Mouse (Mus musculus) spleen, adult 12 weeks (tissue): ENCODE measurements around the gene Tex2.
"Not testable (repeated sequence)": the region's sequence is repeated elsewhere in the genome, so short reads cannot be mapped to it uniquely, and the experiment has no call there.

Experiments used
- DNase-seq: peaks from one replicate; pipeline ENCODE4 v3.0.0; 2022; ENCODE audit warnings: low spot score

Gene Tex2

GRCm38 (mm10) chr11:106618768-106619167 lies 5.5 kb upstream of the Tex2 start:
- not testable (repeated sequence) for DNase-seq

DNA sequence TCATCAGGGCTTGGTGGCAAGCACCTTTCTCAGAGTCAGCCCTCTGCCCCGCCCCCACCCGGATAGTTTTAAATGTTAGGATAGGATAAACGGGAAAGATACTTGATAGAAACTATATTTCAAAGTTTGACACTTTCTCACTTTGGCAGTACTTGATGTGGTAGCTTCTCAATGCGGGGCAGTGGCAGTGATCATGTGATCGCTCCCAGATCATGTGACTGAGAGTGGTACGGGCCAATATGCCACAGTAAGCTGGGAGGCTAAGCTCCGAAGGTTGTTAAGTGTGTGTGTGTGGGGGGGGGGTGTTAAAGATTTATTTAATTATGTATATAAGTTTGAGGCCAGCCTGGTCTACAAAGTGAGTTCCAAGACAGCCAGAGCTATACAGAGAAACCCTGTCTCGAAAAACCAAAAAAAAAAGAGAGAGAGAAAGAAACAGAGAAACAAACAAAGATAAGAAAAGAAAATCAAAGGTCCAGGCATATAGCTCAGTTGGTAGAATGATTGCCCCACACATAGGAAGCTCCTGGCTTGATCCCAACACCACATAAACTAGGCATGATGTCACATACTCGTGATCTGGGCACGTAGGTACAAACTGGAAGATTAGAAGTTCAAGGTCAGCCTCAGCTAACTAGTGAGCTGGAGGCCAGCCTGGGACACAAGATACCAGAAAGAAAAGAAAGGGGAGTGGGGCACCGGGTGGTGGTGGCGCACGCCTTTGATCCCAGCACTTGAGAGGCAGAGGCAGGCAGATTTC lies 4.8 kb upstream of the Tex2 start:
- DNase-seq = no peak

GRCm38 (mm10) chr11:106615561-106615960 lies 2.3 kb upstream of the Tex2 start:
- DNase-seq = no peak

DNA sequence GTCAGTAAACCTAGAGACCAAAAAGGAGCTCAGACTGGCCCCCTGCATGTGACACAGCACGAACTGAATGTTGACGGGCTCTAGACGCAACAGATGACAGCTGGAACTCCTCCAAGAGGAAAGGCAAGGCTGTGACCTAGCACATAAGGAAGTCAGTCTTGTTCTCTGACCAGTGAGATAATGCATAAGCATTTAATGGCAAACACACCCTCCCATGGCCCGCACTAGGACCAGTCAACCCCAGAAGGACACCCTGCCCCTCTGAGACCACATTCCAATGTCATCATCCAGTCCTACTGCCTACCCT lies 1.1 kb upstream of the Tex2 start:
- no peak for DNase-seq

GRCm38 (mm10) chr11:106613638-106614338 lies 565 bp upstream of the Tex2 start:
- DNase-seq = no peak

DNA sequence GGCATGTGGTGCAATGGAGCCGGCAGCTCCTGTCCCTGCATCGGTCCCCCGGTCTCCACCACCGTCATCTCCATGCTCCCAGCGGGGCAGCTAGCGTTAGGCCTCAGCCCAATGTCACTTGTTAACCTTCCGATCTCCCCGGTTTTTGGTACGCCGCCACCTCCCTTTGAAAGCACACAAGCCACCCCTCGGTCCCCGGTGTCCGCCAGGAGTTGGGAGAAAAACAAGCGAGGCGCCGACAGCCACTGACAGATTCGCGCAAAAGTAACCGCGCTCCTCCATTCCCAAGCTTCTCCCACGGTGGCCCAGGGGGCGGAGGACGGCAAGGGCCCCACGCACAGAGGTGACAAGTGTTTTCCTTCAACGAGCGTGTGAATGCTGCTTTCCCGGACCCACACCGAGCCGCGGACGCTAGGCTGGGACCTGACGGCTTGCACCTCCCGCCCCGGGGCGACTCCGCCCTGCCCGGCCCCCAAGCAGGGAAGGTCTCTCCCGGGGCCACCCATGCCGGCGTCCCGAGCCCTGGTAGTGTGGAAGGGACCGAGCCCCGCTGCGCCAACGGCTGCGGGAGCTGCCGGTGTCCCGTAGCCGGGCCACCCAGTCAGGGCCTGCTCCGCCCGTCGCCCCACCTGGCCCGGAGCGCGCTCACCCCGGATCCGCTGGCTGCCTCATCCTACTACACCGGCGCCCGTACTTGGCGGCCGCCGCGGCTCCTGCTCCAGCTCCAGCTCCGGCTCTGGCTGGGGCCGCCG lies 838 bp downstream of the Tex2 start:
- DNase-seq = no peak

- DNase-seq = no peak
Measured at GRCm38 (mm10) chr11:106609731-106610130, 3.5 kb downstream of the Tex2 start.

GRCm38 (mm10) chr11:106607316-106607715 lies 5.9 kb downstream of the Tex2 start:
- no peak for DNase-seq

DNA sequence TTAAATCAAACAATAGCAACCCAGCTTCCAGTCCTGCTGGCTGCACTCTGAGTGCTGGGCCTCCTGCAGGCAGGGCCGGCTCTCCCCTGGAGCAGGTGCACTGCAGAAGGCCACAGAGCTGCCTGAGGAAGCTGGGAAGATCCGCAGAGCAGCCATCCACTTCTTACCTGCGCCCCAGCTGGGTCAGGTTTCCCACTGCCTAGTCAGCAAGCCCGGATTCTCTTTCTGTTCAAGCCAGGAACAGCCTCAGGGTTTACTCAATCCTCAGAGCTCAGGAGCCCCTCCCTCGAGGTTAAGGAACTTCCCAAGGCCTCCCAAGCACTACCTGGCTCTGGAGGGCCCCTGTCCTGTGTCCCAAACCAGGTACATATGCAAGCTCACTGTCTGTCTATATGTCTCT lies 7.2 kb downstream of the Tex2 start:
- DNase-seq = no peak

DNA sequence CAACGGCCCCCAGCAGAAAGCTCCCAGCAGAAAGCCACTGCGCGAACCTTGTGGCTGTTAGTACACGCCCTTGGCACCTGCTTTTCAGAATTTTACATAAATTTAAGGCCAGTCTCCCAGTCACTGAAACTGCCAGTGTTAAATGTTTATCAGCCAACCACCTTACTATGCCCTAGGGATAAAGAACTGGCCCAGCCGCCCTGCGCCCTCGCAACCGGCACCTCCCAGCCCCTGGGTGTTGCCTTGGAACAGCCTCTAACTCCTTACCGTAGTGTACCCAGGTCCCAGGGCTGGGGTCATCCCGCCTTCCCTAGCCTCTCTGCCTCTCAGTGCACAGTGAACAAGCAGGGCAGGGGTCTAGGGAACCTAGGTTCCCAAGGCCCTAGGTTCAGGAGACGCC lies 10.0 kb downstream of the Tex2 start:
- no peak for DNase-seq

GRCm38 (mm10) chr11:106600124-106600523 lies 13.1 kb downstream of the Tex2 start:
- DNase-seq = no peak

DNA sequence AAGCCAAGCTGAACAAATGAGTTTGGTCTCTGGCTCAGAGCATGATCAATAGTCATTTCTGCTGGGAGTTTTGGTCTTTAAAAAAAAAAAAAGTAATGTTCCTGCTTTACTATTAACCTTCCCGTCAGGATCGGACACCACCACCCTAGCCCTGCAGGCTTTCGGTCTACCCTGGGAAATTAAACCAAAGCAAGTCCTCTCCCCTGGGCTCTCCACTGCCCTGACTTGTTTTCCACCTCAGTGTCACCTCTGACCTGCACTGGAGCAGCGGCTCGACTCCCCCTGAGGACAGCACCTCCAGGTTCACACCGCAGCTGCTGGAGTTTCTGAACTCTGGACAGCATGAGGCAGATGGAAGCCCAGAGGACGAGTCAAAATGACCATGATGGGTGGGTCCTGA lies 13.9 kb downstream of the Tex2 start:
- DNase-seq = no peak

DNA sequence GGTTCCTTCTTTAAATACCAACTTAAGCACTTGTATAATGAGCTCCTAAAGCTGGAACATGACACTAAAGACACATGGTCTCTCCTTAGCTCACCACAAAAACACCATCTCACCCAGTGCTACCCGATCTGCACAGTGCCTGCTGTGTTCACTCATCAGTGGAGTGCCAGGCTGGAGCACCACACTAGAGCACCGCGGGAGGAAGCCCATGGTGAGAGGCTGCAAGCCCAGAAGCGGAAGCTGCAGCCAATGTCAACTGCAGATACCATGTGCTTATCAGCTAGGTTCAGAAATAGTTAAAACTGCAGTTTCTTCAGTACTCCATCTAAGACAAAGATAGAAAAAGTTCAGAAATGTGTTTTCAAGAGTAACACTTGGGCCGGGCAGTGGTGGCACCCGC lies 14.9 kb downstream of the Tex2 start:
- DNase-seq = no peak

- no peak for DNase-seq
Measured at GRCm38 (mm10) chr11:106597737-106598330, 15.4 kb downstream of the Tex2 start.

DNA sequence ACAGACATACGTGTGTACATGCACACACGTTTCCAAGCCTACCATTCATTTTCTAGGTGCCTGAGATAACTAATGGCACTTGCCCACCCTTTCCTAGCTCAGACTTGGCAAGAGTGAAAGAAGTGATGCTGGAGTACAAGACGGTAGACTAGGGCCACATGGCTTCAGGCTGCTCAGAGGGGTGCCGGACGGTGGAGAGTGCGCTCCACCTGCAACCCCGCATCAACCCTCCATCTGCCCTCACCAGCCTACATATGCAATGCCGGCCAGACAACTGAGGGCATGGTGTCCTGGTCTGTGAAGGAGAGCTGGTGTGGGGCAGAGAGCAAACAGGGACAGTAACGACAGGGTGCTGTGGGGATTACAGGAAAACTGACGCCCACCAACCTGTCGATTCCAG lies 22.0 kb downstream of the Tex2 start:
- DNase-seq = no peak

DNA sequence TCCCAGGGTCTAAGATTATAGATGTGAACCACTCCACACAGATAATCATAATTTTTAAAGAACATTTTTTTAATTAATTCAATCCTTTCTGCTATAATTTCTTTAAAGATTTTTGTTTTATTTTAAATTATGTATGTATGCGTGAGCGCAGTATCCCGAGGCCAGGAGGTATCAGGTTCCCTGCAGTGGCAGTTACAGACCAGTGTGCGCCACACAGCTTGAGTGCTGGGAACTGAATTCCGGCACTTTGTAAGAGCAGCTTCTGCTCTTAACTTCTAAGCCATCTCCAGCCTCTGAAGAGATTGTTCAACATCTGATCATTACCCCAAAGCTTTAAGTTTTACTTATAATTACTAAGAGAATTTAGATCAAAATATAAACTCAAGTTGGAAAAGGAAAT lies 23.1 kb downstream of the Tex2 start:
- DNase-seq = no peak

DNA sequence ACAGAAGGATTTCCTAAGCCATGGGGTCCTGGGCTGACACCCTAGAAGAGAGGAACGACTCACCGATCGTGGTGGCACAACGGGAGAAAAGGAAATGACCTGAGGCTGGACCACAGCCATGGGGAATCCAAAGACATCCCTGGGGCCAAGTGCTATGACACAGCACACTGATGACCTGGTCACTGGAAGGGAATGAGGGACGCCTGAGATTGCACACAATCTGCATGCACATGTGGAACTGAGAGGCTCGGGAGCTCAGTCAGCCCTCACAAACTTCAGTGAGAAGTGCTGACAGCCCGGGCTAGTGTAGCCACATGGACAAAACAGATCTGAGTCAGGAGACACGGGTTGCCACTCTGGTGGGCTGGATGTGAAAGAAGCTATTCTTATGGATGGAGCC lies 24.4 kb downstream of the Tex2 start:
- no peak for DNase-seq

GRCm38 (mm10) chr11:106587786-106588519 lies 25.3 kb downstream of the Tex2 start:
- DNase-seq = no peak

- no peak for DNase-seq
Measured at GRCm38 (mm10) chr11:106583801-106584200, 29.4 kb downstream of the Tex2 start.

DNA sequence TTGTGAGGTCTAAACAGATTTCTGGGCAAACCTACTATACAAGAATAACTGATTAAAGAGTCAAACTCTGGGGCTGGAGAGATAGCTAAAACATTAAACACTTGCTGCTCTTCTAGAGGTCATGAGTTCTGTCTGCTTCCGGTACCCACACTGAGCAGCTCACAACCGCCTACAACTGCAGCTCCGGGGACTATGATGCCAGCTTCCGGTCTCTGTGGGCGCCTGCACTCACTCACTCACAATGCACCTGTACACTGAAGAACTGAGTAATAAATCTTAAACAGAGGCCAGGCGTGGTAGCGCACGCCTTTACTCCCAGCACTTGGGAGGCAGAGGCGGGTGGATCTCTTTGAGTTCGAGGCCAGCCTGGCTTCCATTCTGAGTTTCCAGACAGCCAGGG lies 31.9 kb downstream of the Tex2 start:
- DNase-seq = no peak

- DNase-seq = no peak
Measured at GRCm38 (mm10) chr11:106580468-106580867, 32.8 kb downstream of the Tex2 start.

DNA sequence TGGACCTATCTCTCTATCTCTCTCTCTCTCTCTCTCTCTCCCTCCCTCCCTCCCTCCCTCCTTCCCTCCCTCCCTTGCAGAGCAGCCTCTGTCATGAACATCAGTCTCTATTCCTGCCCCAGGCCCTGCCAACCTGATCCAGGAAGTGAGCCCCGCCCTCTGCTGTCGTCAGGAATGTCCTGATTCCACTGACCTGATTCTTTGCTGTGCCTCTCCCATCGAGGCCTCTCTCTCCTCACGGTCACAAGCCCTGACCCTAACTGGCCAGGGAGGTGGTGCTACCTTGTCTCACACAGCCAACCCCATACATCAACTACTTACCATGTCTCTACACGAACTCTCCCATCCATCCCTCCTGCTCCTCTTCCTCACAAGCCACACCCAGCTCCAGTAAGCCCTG lies 33.3 kb downstream of the Tex2 start:
- DNase-seq = no peak
